Mouse (Mus musculus): ENCODE data around the gene Arid1b.

Arid1b gene

GRCm38 (mm10) chr17:5112116-5112515, 118.0 kb downstream of the Arid1b start:
- no peak for DNase-seq (ENCODE audit: low spot score)

- DNase-seq (ENCODE audit: low spot score) = no peak
Measured at GRCm38 (mm10) chr17:5115952-5116351, 121.8 kb downstream of the Arid1b start.

GRCm38 (mm10) chr17:5116990-5117389, 122.9 kb downstream of the Arid1b start:
- DNase-seq (ENCODE audit: low spot score) = no peak

- DNase-seq (ENCODE audit: low spot score) = no peak
Measured at GRCm38 (mm10) chr17:5118171-5118570, 124.0 kb downstream of the Arid1b start.

- no peak for DNase-seq (ENCODE audit: low spot score)
Measured at GRCm38 (mm10) chr17:5124643-5125042, 130.5 kb downstream of the Arid1b start.

GRCm38 (mm10) chr17:5125084-5125855, 131.1 kb downstream of the Arid1b start:
- no peak for DNase-seq (ENCODE audit: low spot score)

GRCm38 (mm10) chr17:5125856-5126806, 132.0 kb downstream of the Arid1b start:
- DNase-seq (ENCODE audit: low spot score) = no peak

- no peak for DNase-seq (ENCODE audit: low spot score)
Measured at GRCm38 (mm10) chr17:5129606-5130005, 135.5 kb downstream of the Arid1b start.

- DNase-seq (ENCODE audit: low spot score) = no peak
Measured at GRCm38 (mm10) chr17:5130116-5130515, 136.0 kb downstream of the Arid1b start.

GRCm38 (mm10) chr17:5131706-5132105, 137.6 kb downstream of the Arid1b start:
- DNase-seq (ENCODE audit: low spot score) = no peak

- DNase-seq (ENCODE audit: low spot score) = no peak
Measured at GRCm38 (mm10) chr17:5132296-5132986, 138.3 kb downstream of the Arid1b start.

GRCm38 (mm10) chr17:5132987-5133355, 138.8 kb downstream of the Arid1b start:
- DNase-seq (ENCODE audit: low spot score) = no peak

- DNase-seq (ENCODE audit: low spot score) = no peak
Measured at GRCm38 (mm10) chr17:5133831-5134230, 139.7 kb downstream of the Arid1b start.

- DNase-seq (ENCODE audit: low spot score) = no peak
Measured at GRCm38 (mm10) chr17:5134271-5134670, 140.1 kb downstream of the Arid1b start.

- no peak for DNase-seq (ENCODE audit: low spot score)
Measured at GRCm38 (mm10) chr17:5137936-5138335, 143.8 kb downstream of the Arid1b start.

GRCm38 (mm10) chr17:5138641-5139205, 144.6 kb downstream of the Arid1b start:
- peak; percentile 90 for DNase-seq (ENCODE audit: low spot score)

GRCm38 (mm10) chr17:5139553-5139952, 145.4 kb downstream of the Arid1b start:
- no peak for DNase-seq (ENCODE audit: low spot score)

- DNase-seq (ENCODE audit: low spot score) = no peak
Measured at GRCm38 (mm10) chr17:5143735-5144439, 149.8 kb downstream of the Arid1b start.

GRCm38 (mm10) chr17:5150660-5151063, 156.5 kb downstream of the Arid1b start:
- no peak for DNase-seq (ENCODE audit: low spot score)

GRCm38 (mm10) chr17:5151852-5152251, 157.7 kb downstream of the Arid1b start:
- no peak for DNase-seq (ENCODE audit: low spot score)

GRCm38 (mm10) chr17:5153461-5153860, 159.3 kb downstream of the Arid1b start:
- DNase-seq (ENCODE audit: low spot score) = no peak
